Mouse (Mus musculus) kidney, adult 2 months (tissue): ENCODE results near the gene Nt5dc1.

Source experiments
- CTCF ChIP-seq: fragments of 200-500 bp; conservative IDR thresholded peaks from 2 replicates; pipeline ENCODE4 v1.5.1; 2011; ENCODE audit warnings: low read depth, mild to moderate bottlenecking, control low read depth, low read length, moderate library complexity, mixed read lengths; ENCODE audit not compliant: insufficient read depth, insufficient read length
- POLR2A ChIP-seq: fragments of 200-500 bp; IDR thresholded peaks from one replicate; pipeline ENCODE4 v1.6.1; 2011; ENCODE audit warnings: low read depth, low read length, control low read depth

DNA sequence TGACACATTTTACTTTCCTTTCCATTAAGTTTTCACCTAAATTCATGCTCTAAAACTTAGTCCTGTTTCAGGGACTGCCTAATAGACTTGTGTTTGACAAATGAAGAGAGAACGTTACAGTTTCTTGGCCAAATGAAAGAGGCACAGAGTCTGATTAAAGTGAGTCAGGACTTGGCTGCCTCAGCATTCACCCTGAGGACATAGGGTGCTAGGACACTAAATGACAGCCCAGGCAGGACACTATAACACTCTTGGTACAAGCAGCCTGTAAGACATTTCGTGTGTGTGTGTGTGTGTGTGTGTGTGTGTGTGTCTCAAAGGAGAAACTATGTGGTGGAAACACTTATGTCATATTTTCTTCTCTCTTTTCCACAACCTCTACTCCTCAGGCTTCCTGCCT lies 172.2 kb downstream of the Nt5dc1 start:
- no peak for TF ChIP-seq POLR2A
- TF ChIP-seq CTCF, result no peak
